Mouse (Mus musculus) layer of hippocampus, adult 2 months (tissue): ENCODE results near the gene Cfap70. TPM values are rescaled to one million over a fixed set of nuclear protein-coding genes. Genes with fewer than 3 reads are reported as not detected.

ENCODE experiments used
- DNase-seq, 2 experiments: peaks; one replicate each; pipeline ENCODE4 v3.0.0; 2022; ENCODE audit warnings: low spot score in 2 of 2
- H3K27ac ChIP-seq: fragments of 200-600 bp; 2 replicates; pipeline ENCODE4 v1.8.1; 2022
- H3K4me3 ChIP-seq: fragments of 200-600 bp; 2 replicates; pipeline ENCODE4 v1.8.1; 2022; ENCODE audit warnings: mild to moderate bottlenecking
- CTCF ChIP-seq: fragments of 200-600 bp; conservative IDR thresholded peaks from 2 replicates; pipeline ENCODE4 v1.8.1; 2022; ENCODE audit warnings: antibody characterized with exemption, mild to moderate bottlenecking, moderate library complexity
- total RNA-seq, 2 experiments: library from RNA; stranded (reverse); gene quantifications; 2 replicates each; pipeline ENCODE4 v1.2.3; 2021

Gene Cfap70
- total RNA-seq, 2 experiments from 2014 or later, result 0.51 to 1.4 TPM

DNA sequence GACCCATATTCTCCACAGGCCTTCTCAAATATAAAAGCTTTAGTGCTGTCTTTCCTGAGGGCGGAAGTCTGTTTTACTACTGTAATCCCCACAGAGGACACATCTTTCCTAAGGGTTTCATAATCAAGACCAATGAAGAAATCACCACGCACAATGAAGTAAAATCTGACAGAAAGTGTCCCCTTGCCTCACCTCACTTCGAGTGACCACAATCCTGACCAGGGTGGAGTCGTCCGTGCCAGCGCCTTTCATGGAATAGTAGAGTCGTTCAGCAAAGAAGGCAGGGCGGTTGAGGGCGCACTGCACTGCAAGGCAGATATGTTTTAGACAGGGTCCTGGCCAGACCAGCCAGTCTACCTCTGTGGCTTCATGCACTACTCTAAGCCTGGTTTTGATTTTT is 6.4 kb upstream of the Cfap70 start:
- no peak overlapping the region for H3K4me3 ChIP-seq
- DNase-seq, result no peak
- no peak for TF ChIP-seq CTCF
- H3K27ac ChIP-seq, result no peak overlapping the region

DNA sequence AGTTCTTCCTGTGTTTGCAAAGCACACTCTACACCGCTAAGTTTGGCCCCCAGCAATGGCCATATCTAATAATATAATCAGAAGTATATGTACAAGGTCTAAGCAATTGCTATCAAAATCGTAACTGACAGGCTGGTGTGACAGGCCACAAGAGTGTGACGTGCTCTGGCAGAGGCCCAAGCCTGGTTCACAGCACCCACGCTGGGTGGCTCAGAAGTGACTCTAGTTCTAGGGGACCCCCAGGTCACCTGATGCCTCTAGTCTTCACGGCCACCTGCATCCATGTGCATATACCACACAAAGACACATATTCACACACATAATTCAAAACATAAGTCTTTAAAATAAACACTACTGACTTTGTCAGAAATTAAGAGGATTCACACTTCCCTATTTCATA is 903 bp upstream of the Cfap70 start:
- DNase-seq, result no peak
- TF ChIP-seq CTCF, result no peak
- Histone ChIP-seq H3K27ac (no peak overlapping the region), H3K4me3 (no peak overlapping the region)

DNA sequence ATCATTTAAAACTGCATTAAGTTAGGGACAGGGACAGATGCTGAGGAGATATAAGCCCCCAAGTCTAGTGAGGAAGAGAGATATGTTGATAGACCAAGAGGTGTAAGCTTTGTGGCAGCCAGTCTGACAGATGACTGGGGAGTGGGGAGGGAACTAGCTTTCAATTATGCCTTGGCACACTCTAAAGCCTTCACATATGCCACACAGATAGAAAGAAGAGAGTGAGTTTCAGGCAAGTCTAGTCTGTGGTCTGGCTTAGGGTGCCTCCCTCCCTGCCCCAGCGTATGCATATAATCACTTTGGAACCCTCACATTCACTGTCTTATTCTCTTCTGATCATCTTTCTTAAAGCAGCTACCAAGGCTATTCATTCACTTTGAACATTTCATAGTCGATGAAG is 724 bp downstream of the Cfap70 start:
- H3K27ac ChIP-seq, result peak overlapping the region; percentile 53; the same call in 1 of the 2 replicates
- peak overlapping the region; percentile 43 for H3K4me3 ChIP-seq
- peak in 1 of 2 experiments; percentile 46 for DNase-seq
- TF ChIP-seq CTCF, result no peak

DNA sequence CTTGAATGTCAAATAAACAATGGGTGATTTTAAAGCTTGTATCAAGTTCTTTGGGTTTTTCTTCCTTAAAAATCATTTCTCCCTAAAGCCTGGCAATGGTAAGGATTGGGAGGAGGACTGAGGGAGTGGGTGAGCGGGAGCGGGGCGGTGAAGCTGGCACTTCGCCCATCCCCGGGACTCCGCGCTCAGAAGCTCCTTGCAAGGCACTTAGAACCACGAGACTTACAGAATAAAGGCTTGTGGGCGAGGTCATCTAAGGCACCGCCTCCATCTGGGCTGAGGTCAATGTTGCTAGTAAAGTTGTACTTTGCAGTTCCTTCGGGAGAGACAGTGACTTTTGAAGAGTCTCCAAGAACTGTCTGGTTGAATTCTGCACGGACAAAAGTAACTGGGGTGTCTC is 4.8 kb downstream of the Cfap70 start:
- Histone ChIP-seq H3K27ac (no peak overlapping the region), H3K4me3 (no peak overlapping the region)
- no peak for TF ChIP-seq CTCF
- no peak for DNase-seq

- no peak for TF ChIP-seq CTCF
- no peak for DNase-seq
- Histone ChIP-seq H3K4me3 (no peak overlapping the region), H3K27ac (no peak overlapping the region)
Measured at GRCm38 (mm10) chr14:20442252-20442651, 9.8 kb downstream of the Cfap70 start.

GRCm38 (mm10) chr14:20436976-20437375 is 15.1 kb downstream of the Cfap70 start:
- TF ChIP-seq CTCF, result no peak
- no peak for DNase-seq
- H3K27ac ChIP-seq, result peak overlapping the region; percentile 32; the same call in 1 of the 2 replicates
- H3K4me3 ChIP-seq, result no peak overlapping the region

GRCm38 (mm10) chr14:20432420-20432819 is 19.6 kb downstream of the Cfap70 start:
- no peak for DNase-seq
- TF ChIP-seq CTCF, result no peak

DNA sequence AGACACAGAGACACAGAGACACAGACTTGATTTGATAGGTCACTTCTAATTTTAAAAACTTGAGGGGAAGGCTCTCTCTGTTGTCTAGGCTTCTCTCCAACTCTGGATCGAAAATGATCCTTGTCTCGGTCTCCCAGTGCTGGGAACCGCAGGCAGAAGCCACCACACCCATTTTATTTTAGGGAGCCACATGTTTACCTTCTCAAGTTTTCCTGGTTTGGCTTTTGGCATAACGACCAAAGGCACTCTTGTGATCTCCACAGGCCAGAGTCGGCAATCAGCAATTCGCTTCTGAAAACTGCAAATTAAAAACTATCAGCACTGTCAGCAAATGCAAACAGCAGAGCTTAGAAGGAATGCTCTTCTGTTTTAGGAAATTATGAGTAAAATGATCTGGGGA is 20.3 kb downstream of the Cfap70 start:
- H3K27ac ChIP-seq, result no peak overlapping the region
- no peak overlapping the region for H3K4me3 ChIP-seq
- no peak for DNase-seq
- no peak for TF ChIP-seq CTCF

More at GRCm38 (mm10) chr14:20432420-20432819, 19.6 kb downstream of the Cfap70 start:
- Histone ChIP-seq H3K27ac (no peak overlapping the region), H3K4me3 (no peak overlapping the region)

GRCm38 (mm10) chr14:20429833-20430232 is 22.2 kb downstream of the Cfap70 start:
- no peak overlapping the region for H3K27ac ChIP-seq
- TF ChIP-seq CTCF, result no peak

DNA sequence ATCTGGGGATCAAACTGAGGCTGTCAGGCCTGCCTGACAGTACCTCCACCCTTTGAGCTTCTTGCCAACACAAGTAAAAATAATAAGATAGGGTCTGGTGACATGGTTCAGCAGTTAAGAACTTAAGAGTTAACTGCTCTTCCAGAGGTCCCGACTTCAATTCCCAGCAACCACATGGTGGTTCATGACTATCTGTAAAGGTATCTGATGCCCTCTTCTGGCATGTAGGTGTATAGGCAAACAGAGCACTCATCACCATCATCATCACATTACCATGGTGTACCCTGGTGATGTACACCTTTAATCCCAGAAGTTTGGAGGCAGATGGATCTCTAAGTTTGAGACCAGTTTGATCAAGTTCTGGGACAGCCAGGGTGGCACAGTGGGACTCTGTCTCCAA is 23.4 kb downstream of the Cfap70 start:
- H3K4me3 ChIP-seq, result no peak overlapping the region
- H3K27ac ChIP-seq, result no peak overlapping the region
- DNase-seq, result no peak
- TF ChIP-seq CTCF, result peak; percentile 39

More at GRCm38 (mm10) chr14:20429833-20430232, 22.2 kb downstream of the Cfap70 start:
- no peak for DNase-seq
- no peak overlapping the region for H3K4me3 ChIP-seq

GRCm38 (mm10) chr14:20423046-20423445 is 29.0 kb downstream of the Cfap70 start:
- no peak for TF ChIP-seq CTCF
- H3K27ac ChIP-seq, result no peak overlapping the region
- no peak for DNase-seq
- H3K4me3 ChIP-seq, result no peak overlapping the region

GRCm38 (mm10) chr14:20422257-20422656 is 29.8 kb downstream of the Cfap70 start:
- Histone ChIP-seq H3K4me3 (no peak overlapping the region), H3K27ac (no peak overlapping the region)
- no peak for TF ChIP-seq CTCF
- no peak for DNase-seq

DNA sequence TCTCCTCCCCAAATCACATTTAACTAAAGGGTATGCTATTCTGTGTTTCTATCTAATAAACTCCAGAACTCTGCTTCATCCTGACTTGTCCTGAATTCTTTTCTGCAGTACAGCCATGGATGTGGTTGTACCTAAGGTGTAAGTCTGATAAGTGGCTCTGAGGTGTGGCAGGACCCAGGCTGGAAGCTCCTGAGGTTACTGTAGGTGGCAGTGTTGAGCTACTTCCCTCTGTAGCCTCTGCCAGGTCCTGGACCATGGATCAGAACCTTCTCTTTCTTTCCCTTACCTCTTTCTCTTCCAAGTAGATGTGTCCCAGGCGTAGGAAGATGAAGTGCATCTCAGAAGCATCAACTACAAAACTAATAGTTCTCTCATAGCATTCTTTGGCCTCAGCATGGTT is 52.0 kb downstream of the Cfap70 start:
- peak in 1 of 2 experiments; percentile 53 for DNase-seq
- H3K4me3 ChIP-seq, result no peak overlapping the region
- TF ChIP-seq CTCF, result peak; percentile 85
- no peak overlapping the region for H3K27ac ChIP-seq

- no peak overlapping the region for H3K27ac ChIP-seq
- DNase-seq, result no peak
- TF ChIP-seq CTCF, result peak; percentile 63
- no peak overlapping the region for H3K4me3 ChIP-seq
Measured at GRCm38 (mm10) chr14:20398864-20399263, 53.2 kb downstream of the Cfap70 start.

DNA sequence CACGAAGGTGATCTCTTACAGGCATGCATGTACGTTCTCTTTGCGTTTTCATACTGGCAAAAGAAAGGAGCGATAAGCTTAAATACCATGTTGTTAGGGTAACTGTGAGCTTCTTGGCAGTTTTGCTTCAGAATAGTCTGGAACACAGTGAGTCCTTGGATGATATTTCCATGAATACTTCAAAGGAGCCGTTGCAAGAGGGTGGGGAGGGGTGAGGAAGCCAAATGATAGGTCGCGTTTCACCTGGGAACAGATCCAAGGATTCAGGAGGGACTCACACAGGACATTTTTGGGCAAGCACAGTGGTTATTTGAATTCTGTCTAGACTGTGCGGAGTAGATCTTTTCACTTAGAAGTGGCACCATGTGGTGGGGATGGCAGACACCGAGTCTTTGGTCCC is 54.8 kb downstream of the Cfap70 start:
- no peak overlapping the region for H3K27ac ChIP-seq
- TF ChIP-seq CTCF, result no peak
- no peak overlapping the region for H3K4me3 ChIP-seq
- no peak for DNase-seq
